Mouse (Mus musculus) G1E (cell line): ENCODE data around the gene Hhipl1.

Source experiments
- CTCF ChIP-seq: IDR thresholded peaks from 2 replicates; pipeline ENCODE4 v1.5.1; 2012; ENCODE audit warnings: low read depth, low read length, inconsistent platforms, mixed read lengths
- GATA1 ChIP-seq: IDR thresholded peaks from 2 replicates; pipeline ENCODE4 v1.6.1; 2012; ENCODE audit warnings: borderline replicate concordance, low read length, inconsistent platforms, mixed read lengths
- POLR2AphosphoS5 ChIP-seq: IDR thresholded peaks from 2 replicates; pipeline ENCODE4 v1.6.1; 2012; ENCODE audit warnings: low read depth, low read length, inconsistent platforms; ENCODE audit not compliant: insufficient replicate concordance

DNA sequence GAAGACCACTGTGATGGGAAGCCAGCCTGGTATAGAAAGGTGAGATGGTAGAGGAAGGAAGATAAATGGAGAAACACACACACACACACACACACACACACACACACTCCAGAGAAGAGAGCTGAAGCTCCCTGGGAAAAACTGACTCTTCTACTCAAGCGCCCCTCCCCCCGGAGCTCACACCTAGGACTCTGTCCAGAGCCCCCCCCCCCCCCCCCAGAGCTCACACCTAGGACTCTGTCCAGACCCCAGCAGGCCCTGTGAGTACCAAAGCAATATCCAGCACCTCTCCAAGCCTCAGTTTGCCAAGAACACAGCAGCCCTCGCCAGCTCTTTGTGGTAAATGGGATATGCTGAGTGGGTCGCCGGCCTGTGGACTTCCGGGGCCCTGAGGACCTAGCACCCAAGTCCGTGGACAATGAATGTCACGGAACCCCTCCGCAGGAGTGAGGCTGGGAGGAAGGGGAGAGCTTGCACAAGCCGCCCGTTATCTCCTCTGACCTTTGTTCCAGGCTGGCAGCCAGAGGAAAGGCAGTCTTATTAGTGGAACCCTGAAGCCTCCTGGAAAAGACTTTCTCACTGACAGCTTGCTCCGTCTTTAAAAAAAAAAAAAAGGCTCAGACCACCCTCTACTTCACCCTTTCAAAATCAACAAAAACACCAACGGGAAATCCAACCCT lies 35.7 kb upstream of the Hhipl1 start:
- TF ChIP-seq CTCF (no peak), GATA1 (no peak), POLR2AphosphoS5 (no peak)
